Mouse (Mus musculus) macrophage (primary cell): ENCODE results near the gene Kpna1. TPM values are rescaled to one million over a fixed set of nuclear protein-coding genes. Genes with fewer than 3 reads are reported as not detected.

Experiments used
- H3K27ac ChIP-seq: fragments of 350-480 bp; formaldehyde crosslinking; 2 replicates; pipeline ENCODE4 v1.9.0; 2021
- H3K36me3 ChIP-seq: fragments of 350-480 bp; formaldehyde crosslinking; 2 replicates; pipeline ENCODE4 v1.9.0; 2021; ENCODE audit errors: inconsistent target
- H3K4me3 ChIP-seq: fragments of 350-480 bp; formaldehyde crosslinking; 2 replicates; pipeline ENCODE4 v1.9.0; 2021; ENCODE audit errors: inconsistent target
- H3K79me2 ChIP-seq: fragments of 350-480 bp; formaldehyde crosslinking; 2 replicates; pipeline ENCODE4 v1.9.0; 2021; ENCODE audit errors: inconsistent target
- WGBS: methylation state at CpG from one replicate; pipeline ENCODE4 v1.1.7; 2026; ENCODE audit warnings: inconsistent platforms; ENCODE audit not compliant: missing documents; 5-methylcytosine and 5-hydroxymethylcytosine counted together
- polyA plus RNA-seq: library from polyadenylated mRNA; stranded (reverse); fragments of 250-400 nt; gene quantifications from 3 replicates; pipeline ENCODE4 v1.2.4, GENCODE M21; 2018; ENCODE audit warnings: inconsistent platforms

Kpna1 gene
- polyA plus RNA-seq, 1 experiment from 2014 or later, result 28.5 TPM

DNA sequence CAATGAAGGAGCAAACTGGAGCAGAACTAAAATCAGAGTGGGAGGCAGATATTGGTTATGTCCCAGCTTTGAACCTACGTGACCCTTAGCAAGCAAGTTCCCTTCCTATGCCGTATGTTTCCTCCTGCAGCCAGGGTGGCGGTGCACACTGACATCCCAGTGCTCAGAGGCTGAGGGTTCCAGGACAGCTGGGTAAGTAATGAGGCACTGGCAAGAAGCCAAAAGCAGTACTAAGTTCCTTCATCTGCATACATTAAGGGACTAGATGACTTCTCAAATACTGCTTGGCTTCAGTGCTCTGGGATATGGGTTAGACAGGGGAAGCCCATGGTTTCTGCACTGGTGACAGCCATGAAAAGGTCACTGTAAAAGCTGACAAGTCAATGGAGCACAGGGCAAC, 89.8 kb downstream of the Kpna1 start:
- WGBS, result 80% methylated on average over 3 of the region's 3 CpGs
- H3K27ac ChIP-seq, result no peak overlapping the region

DNA sequence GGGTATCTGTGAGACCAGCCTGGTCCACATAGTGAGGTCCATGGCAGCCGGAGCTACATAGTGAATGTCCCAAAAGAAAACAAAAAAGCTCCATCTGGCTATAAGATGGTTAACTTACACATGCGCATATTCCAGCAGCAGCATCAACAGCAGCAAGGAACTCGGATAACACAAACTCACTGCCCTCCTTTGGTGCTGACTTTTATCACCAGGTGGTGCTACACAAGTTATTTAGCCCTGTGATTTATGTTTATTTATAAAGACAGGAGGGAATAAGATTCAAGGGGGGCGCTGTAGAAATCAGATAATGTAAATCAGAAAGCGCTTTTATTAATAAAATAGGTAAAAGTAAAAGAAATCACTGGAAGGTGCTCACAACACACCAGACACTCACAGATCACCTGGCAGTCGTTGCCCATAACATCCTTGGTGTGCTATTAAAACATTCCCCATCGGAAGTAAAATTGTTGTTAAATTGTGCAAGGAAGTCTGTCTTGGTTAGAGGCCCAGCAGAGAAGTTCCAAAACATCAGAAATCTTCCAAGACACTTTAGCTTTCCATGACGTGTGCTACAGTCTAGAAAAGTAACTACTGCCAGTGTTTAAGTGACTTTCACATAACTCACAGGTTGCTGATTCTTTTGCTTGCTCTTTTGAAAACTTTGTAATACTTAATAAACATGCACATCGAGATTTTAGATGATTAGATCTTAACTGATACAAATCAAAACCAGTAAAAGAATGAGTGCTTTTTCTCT, 91.4 kb downstream of the Kpna1 start:
- Histone ChIP-seq H3K27ac (0 out of 2 replicates have a peak overlapping the region, but pooled peaks have one; percentile 48), H3K79me2 (peaks cover 53% of the 10 kb centered on the region), H3K4me3 (peak overlapping the region; percentile 82), H3K36me3 (no peaks in the 10 kb centered on the region)
- 73% methylated on average over 9 of the region's 9 CpGs for WGBS

More for the DNA sequence above, 89.8 kb downstream of the Kpna1 start:
- Histone ChIP-seq H3K4me3 (no peak overlapping the region), H3K36me3 (no peaks in the 10 kb centered on the region), H3K79me2 (peaks cover 36% of the 10 kb centered on the region)

DNA sequence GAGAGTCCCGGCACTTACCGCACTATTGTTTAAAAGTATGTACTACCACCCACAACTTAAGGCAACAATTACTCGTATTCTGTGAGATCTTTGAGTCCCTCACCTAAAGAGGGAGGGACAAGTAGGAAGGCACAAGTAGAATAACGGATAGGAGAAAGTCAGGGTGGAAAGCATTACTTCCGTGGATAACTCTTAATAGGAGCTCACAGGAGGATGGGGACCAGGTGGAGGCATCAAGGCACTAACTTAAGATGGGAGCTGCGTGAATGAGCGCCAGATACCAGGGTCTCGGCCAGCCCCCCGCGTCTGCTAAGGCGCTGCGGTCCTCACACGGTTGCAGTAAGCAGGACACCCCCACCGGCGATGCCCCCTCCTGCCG, 92.5 kb downstream of the Kpna1 start:
- no peaks in the 10 kb centered on the region for H3K36me3 ChIP-seq
- H3K27ac ChIP-seq, result peak overlapping the region; percentile 48
- peak overlapping the region; percentile 82 for H3K4me3 ChIP-seq
- WGBS, result 1% methylated on average over 16 of the region's 16 CpGs
- H3K79me2 ChIP-seq, result peaks cover 63% of the 10 kb centered on the region

DNA sequence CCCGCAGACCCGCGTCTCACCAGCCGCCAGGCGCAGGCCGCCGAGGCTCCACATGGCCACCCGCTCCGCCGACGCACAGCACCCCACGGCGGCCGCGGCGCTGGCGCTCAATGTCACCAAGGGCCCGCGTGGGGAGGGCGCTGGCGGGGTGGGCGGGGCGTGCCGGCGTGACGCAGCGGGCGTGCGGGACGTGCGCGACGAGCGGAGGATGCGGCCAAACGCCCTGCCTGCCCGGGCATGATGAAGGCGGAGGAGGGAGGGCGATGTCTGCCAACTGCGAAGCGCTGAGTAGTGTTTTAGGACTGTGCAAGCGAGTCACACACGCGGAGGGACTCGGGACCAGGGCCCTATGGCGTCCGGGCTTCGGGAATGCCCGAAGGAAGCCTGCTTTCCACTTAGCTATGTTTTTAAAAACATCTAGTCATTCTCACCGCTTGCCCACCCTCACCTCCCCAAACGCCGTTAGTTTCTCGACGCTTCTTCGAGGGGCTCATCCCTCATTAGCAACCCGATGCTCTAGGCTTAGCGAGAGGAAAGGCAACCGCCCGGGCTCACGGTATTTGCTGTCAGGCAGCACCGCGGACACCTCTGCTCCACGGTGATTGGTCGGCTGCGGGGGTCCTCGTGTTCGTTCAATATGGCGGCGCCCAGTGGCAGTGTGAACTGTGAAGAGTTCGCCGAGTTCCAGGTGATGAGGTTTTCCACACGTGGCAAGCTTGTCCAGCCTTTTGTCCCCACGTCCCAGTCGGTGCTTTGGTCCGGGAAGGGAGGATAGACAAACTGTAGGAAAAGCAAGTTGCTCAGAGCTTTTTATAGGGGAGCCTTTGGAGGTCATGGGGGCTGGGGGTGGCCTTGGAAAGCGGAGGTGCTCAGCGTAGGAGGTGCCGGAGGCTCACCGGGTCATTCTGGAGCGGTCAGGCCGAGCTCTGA, 93.2 kb downstream of the Kpna1 start, which contains the start of the genes Fam162a and Ccdc58:
TSS of gene Fam162a (minus strand) at position 145 of the 930 bp plus-strand sequence.
TSS of gene Ccdc58 (plus strand) at position 236 of the 930 bp plus-strand sequence.
- H3K4me3 ChIP-seq, result peak within 1 kb of the TSS; percentile 99
- WGBS, result under 1% methylated on average over 69 of the region's 81 CpGs
- H3K79me2 ChIP-seq, result peaks cover 70% of the 10 kb centered on the region
- no peaks in the 10 kb centered on the region for H3K36me3 ChIP-seq
- peak within 1 kb of the TSS; percentile 99 for H3K27ac ChIP-seq

DNA sequence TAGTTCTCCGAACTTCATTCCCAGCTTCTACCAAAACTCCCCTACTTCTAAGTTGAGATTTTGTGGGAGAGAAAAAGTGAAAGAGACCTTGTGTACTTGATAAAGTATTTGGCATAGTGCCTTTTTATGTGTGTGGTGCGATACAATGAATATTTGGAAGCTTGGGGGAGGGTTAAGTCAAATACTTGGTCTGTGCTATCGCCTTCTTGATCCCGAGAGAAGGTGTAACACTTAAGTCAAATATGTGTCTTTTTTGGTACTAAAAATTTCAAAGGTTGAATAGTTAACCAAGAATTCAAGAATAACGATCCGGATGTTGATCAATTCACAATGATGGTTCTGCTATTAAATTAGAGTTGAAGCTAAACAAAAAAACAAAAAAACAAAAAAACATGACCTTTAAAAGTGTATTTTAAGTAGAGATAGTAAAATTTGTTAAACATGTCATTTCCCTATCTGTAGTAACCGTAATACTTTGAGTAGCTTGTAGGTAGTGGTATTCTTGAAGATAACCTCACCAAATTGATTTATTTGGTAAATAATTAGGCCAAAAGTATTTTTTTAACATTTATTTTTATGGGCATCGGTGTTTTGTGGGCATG, 94.0 kb downstream of the Kpna1 start:
- Histone ChIP-seq H3K4me3 (peak overlapping the region; percentile 99), H3K79me2 (peaks cover 70% of the 10 kb centered on the region), H3K27ac (peak overlapping the region; percentile 99), H3K36me3 (no peaks in the 10 kb centered on the region)
- 26% methylated on average over 8 of the region's 8 CpGs for WGBS

DNA sequence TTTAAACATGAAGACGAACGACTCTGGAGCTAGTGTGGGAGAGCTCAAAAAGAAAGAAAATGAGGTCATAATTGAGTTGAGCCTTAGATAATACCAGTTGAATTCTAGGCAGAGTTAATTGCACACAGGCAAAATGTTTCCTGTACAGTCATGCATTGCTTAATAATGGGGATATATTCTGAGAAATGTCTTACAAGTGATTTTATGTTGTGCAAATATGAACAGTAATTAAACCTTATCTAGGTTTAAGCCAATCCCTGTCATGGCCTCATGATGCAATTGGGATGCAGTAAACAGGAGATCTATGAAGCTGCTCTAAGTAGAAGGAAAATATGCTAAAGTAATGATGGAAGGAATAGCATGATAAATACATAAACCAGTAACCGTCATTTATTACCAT, 96.2 kb downstream of the Kpna1 start:
- Histone ChIP-seq H3K27ac (no peak overlapping the region), H3K4me3 (no peak overlapping the region), H3K79me2 (peaks cover 60% of the 10 kb centered on the region), H3K36me3 (no peaks in the 10 kb centered on the region)
- WGBS, result 83% methylated on average over 3 of the region's 3 CpGs

DNA sequence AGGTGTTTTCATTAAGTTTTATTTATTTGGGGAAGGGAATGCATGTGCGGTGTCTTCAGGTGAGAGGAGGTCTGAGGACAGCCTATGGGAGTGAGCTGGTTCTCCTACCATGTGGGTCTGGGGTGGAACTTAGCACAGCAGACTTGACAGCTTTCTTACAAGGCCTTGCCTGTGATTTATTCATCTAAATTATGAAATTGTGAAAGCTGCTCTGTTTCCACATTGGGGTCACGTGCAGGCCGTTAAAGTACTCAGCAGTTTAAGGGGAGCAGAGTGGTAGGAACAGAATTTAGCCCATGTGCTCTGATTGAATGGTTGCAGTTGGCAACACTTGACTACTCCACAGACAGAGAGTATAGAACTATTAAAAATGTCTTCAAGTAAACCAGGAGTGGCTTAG, 101.4 kb downstream of the Kpna1 start:
- Histone ChIP-seq H3K4me3 (no peak overlapping the region), H3K79me2 (peaks cover 18% of the 10 kb centered on the region; the same call in 1 of the 2 replicates), H3K27ac (no peak overlapping the region), H3K36me3 (peaks cover 2% of the 10 kb centered on the region; the same call in 1 of the 2 replicates)
- 98% methylated on average over 3 of the region's 3 CpGs for WGBS

Other genes with a start within 250 kb of the Kpna1 start
- 7.3 to 17.8 TPM (median 13.7 TPM) in 3 replicates for gene Dirc2, start 209.4 kb upstream of the Kpna1 start, polyA plus RNA-seq
- gene Hspbap1, start 208.4 kb upstream of the Kpna1 start, polyA plus RNA-seq, result 3.0 to 4.0 TPM (median 3.0 TPM) in 3 replicates
- gene Parp14, start 107.2 kb upstream of the Kpna1 start, polyA plus RNA-seq, result 96.5 to 226 TPM (median 116 TPM) in 3 replicates
- gene Parp9, start 40.3 kb upstream of the Kpna1 start, polyA plus RNA-seq, result 50.3 to 109 TPM (median 52.0 TPM) in 3 replicates
- gene Dtx3l, start 39.6 kb upstream of the Kpna1 start, polyA plus RNA-seq, result 42.5 to 99.4 TPM (median 48.3 TPM) in 3 replicates
- gene Wdr5b, start 62.4 kb downstream of the Kpna1 start, polyA plus RNA-seq, result 2.9 to 4.5 TPM (median 3.9 TPM) in 3 replicates
- 32.0 to 75.1 TPM (median 38.9 TPM) in 3 replicates for gene Fam162a, start 92.8 kb downstream of the Kpna1 start, polyA plus RNA-seq
- gene Ccdc58, start 92.9 kb downstream of the Kpna1 start, polyA plus RNA-seq, result 17.7 to 36.1 TPM (median 29.6 TPM) in 3 replicates
- gene Csta1, start 152.5 kb downstream of the Kpna1 start, polyA plus RNA-seq, result not detected in 3 replicates
- gene Stfa2l1, start 178.1 kb downstream of the Kpna1 start, polyA plus RNA-seq, result 1.5 TPM in 1 of 3 replicates, not detected in the others
- gene Gm5483, start 205.5 kb downstream of the Kpna1 start, polyA plus RNA-seq, result not detected in 3 replicates
- not detected in 3 replicates for gene Gm5416, start 231.7 kb downstream of the Kpna1 start, polyA plus RNA-seq
- not detected in 3 replicates for gene 2010005H15Rik, start 242.7 kb downstream of the Kpna1 start, polyA plus RNA-seq